Mouse (Mus musculus) heart, adult 2 months (tissue): ENCODE results near the gene Galnt13.

Experiments
- CTCF ChIP-seq: fragments of 200-600 bp; IDR thresholded peaks from 2 replicates; pipeline ENCODE4 v1.8.1; 2022; ENCODE audit warnings: antibody characterized with exemption, mild to moderate bottlenecking, moderate library complexity
- EP300 ChIP-seq: fragments of 200-500 bp; IDR thresholded peaks from 2 replicates; pipeline ENCODE4 v1.6.1; 2011; ENCODE audit warnings: low read depth, low read length, control low read depth; ENCODE audit not compliant: insufficient read depth

DNA sequence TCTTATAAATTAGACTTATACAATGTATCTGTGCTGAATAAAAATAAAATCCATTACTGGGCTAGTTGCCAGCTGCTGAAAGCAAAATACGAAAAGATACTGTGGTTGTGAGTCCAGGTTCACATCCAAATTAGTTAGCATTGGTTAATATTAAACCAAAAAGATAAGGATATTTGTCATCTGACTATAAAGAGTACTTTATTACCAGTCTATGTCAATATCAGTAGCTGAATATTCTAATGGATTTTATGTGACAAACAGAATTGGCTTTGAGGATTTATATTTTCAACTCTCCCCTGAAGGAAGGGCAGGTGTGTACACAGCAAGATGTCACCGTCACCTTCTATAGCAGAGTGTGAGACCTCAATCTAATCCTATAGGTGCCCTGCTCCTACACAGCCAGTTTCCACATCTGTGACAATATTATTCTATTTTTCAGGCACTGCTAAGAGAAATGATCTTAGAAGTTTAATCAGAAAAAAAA lies 342.7 kb downstream of the Galnt13 start:
- TF ChIP-seq CTCF (no peak), EP300 (no peak)
